Mouse (Mus musculus): ENCODE data around the gene Treml2.

GRCm38 (mm10) chr17:48312124-48312523 is 12.8 kb downstream of the Treml2 start:
- TF ChIP-seq CTCF (IDR thresholded peaks at IDR 0.05; ENCODE audit: low read depth) (no peak), EP300 (optimal IDR thresholded peaks at IDR 0.05) (no peak)
